Comparison of ENCODE assay signal across 9 mouse cellular contexts in the genomic region with DNA sequence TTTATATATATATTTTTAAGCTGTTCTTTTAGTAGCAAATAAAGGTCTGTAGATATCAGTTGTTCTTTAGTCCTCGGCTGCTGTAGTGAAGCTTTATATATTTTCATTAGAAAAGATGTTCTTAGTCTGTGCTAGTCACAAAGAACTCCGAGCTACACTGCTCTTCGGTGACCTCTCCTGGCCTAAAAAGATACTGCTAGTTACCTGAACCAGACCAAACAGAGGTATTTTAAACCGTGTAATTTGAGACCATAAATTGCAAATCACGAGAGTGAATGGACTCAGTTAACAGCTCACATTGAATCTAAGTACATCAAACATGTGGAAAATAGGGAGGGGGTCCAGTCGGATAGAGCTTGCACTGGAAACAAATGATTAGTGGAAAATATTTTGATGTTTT.
DNase-seq lines count a peak whose midpoint lies in the region; ATAC-seq lines count a peak whose summit lies in the region.
"Had no signal": no experiment of that assay in that cellular context is flagged by ENCODE, and none has a peak within 500 bp of the region (broad histone marks: within the 10 kb centered on the region; RNA-seq: fewer than 3 reads in every experiment).

No protein-coding gene starts in this region.

- no peaks in the 10 kb centered on the region for H3K4me1 ChIP-seq in midbrain, embryonic 13.5 days (replicated peaks)
- H3K4me1 ChIP-seq: liver, embryonic 13.5 days had no signal

- no peaks in the 10 kb centered on the region for H3K27me3 ChIP-seq in midbrain, embryonic 13.5 days
- H3K27me3 ChIP-seq: liver, embryonic 13.5 days had no signal

- H3K27ac ChIP-seq in midbrain, embryonic 13.5 days = no peak overlapping the region
- H3K27ac ChIP-seq: liver, embryonic 13.5 days had no signal

- WGBS in midbrain, embryonic 13.5 days = 20% methylated on average over 6 of the region's 6 CpGs

- intact Hi-C loops in left cerebral cortex, postnatal 36 days (cut with DNase I) = no loop called here

- peak; percentile 67 for ATAC-seq in inflammation-experienced regulatory T-cells, adult 6 months
- peak; percentile 60 for ATAC-seq in midbrain, embryonic 13.5 days
- no peak for ATAC-seq in megakaryocyte, adult 5-6 weeks (ENCODE audit: poor library complexity, severe bottlenecking)

- DNase-seq in left cerebral cortex, adult 18-20 months (ENCODE audit: low spot score in 2 of 2) = peak; percentile 36 to 47
- no peak for DNase-seq in left cerebral cortex, postnatal 36 days (ENCODE audit: low spot score in 2 of 2)
- peak; percentile 53 for DNase-seq in R1 (ENCODE audit: low read depth, low spot score)
- peak; percentile 75 for DNase-seq in embryo, embryonic 10.5 days (ENCODE audit: low spot score)
- no peak for DNase-seq in urinary bladder, postnatal 4 days (ENCODE audit: low spot score in 2 of 2)
- DNase-seq: liver, embryonic 13.5 days had no signal

- peaks cover 2% of the 10 kb centered on the region; the same call in 1 of the 2 replicates for H3K36me3 ChIP-seq in midbrain, embryonic 13.5 days
- H3K36me3 ChIP-seq: liver, embryonic 13.5 days had no signal

- H3K9ac ChIP-seq in midbrain, embryonic 13.5 days (replicated peaks) = no peak overlapping the region
- H3K9ac ChIP-seq: liver, embryonic 13.5 days had no signal

- no peak overlapping the region for H3K4me3 ChIP-seq in midbrain, embryonic 13.5 days (replicated peaks)
- H3K4me3 ChIP-seq: liver, embryonic 13.5 days had no signal

- H3K9me3 ChIP-seq in midbrain, embryonic 13.5 days = no peaks in the 10 kb centered on the region
- H3K9me3 ChIP-seq: liver, embryonic 13.5 days had no signal

- H3K4me2 ChIP-seq in midbrain, embryonic 13.5 days (replicated peaks) = no peak overlapping the region
- H3K4me2 ChIP-seq: liver, embryonic 13.5 days had no signal

Comparison
In these comparisons a context has a peak if more than half of its experiments do, and no peak if none do; other contexts are left out.
1. DNase-seq: peak in left cerebral cortex, adult 18-20 months (2 of 2), R1 (single experiment) and embryo, embryonic 10.5 days (single experiment); none in left cerebral cortex, postnatal 36 days (0 of 2) and urinary bladder, postnatal 4 days (0 of 2).